Mouse (Mus musculus) Patski (cell line): Measurements from ENCODE around the gene Dcaf11. TPM values are rescaled to one million over a fixed set of nuclear protein-coding genes. Genes with fewer than 3 reads are reported as not detected.

Experiments
- ATAC-seq: fragments of 100-300 bp; one replicate; pipeline ENCODE4 v1.8.0; 2021
- CTCF ChIA-PET: fragments of 350-600 bp; sonication (Branson Sonifier 250); formaldehyde crosslinking; loops from one replicate; lab custom pipeline; 2022; ENCODE audit warnings: inconsistent platforms; lab: Charles Lee
- POLR2A ChIA-PET: fragments of 350-600 bp; sonication (Branson Sonifier 250); formaldehyde crosslinking; loops from one replicate; lab custom pipeline; 2022; ENCODE audit warnings: antibody characterized with exemption, inconsistent platforms; lab: Charles Lee
- DNase-seq: peaks from one replicate; pipeline ENCODE4 v3.0.0-alpha.2; 2011; ENCODE audit warnings: low read depth, low spot score
- H3K27me3 ChIP-seq: fragments of 371-371 bp; one replicate; pipeline ENCODE4 v1.5.1; 2021
- CTCF ChIP-seq: fragments of 100-300 bp; IDR thresholded peaks from one replicate; pipeline ENCODE4 v1.5.1; 2021
- in situ Hi-C: fragments of 300-500 bp; cut with MboI; formaldehyde crosslinking; loops from 3 replicates; pipeline ENCODE4 v1.11.1; 2018; ENCODE audit warnings: low pct_unique_long_range_greater_than_20kb, mixed read lengths
- polyA plus RNA-seq: library from polyadenylated mRNA; unstranded; gene quantifications from one replicate; pipeline ENCODE4 v1.2.3, GENCODE M21; 2021

The Dcaf11 gene
- polyA plus RNA-seq, 1 experiment from 2014 or later = 71.7 TPM

DNA sequence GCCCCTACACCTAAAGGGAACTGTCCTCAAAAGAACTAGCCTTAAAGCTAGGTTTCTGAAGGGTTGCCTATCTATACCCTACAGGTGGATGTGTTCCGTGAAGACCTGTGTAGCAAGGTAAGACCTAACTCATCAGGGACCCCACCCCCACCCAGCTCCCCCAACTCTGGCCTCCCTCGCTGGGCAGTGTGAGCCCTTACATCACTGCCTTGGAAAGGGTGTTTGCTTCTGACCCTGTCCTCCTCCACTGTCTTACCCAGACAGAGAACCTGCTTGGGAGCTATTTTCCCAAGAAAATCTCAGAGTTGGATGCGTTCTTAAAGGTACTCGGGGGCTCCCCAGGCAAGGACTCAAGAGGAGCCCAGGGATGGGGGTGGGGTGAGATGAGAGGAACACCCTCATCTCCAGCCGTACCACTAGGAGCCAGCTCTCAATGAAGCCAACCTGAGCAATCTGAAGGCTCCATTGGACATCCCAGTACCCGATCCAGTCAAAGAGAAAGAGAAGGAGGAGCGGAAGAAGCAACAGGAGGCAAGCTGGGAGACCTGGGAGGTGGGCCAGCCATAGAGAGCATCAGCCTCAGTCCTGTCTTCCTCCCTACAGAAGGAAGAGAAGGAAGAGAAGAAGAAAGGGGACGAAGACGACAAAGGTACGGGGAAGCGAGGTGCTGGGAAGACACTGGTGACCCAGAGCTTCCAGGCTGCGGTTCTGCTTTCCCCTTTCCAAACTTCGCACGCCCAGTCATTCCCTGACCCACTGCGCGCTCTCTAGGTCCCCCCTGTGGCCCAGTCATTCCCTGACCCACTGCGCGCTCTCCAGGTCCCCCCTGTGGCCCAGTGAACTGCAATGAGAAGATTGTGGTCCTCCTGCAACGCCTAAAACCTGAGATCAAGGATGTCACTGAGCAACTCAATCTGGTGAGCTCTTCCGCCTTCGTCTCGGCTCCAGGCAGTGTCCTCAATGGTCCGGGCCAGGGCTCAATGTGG lies 20.0 kb downstream of the Dcaf11 start:
- H3K27me3 ChIP-seq = no peaks in the 10 kb centered on the region
- ChIA-PET CTCF (no interaction called here), POLR2A (interaction anchor here (0.6 to 4.5 kb wide), 3 partner anchors 11 to 1087 kb away, joined by 3 to 19 read pairs (median 7); partner anchors contain the start of genes A730061H03Rik, Dcaf11, Psme2 and Rnf31)
- in situ Hi-C loops = loop anchor here (25.0 kb wide), 1 partner anchor 693 kb away; the partner anchor contains the start of genes Bcl2l2, Gm20521, Pabpn1 and Ppp1r3e
- TF ChIP-seq CTCF = no peak
- DNase-seq = no peak
- no peak for ATAC-seq

DNA sequence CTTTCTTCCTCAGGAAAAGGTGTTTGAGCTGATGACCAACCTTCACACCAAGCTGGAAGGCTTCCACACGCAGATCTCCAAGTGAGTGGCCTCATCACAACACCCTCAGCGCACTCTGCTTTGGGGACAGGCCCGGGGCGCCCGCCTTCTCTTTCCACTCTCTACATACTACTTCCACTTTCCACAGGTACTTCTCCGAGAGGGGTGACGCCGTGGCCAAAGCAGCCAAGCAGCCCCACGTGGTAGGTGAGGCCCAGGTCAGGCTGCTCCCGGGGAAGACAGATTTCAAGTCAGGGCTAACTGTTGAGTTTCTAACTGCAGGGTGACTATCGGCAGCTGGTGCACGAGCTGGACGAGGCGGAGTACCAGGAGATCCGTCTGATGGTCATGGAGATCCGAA lies 20.9 kb downstream of the Dcaf11 start:
- no peaks in the 10 kb centered on the region for H3K27me3 ChIP-seq
- ChIA-PET CTCF (no interaction called here), POLR2A (no interaction called here)
- no peak for TF ChIP-seq CTCF
- in situ Hi-C loops = loop anchor here (25.0 kb wide), 1 partner anchor 693 kb away; the partner anchor contains the start of genes Bcl2l2, Gm20521, Pabpn1 and Ppp1r3e
- ATAC-seq (no peak), DNase-seq (no peak)

DNA sequence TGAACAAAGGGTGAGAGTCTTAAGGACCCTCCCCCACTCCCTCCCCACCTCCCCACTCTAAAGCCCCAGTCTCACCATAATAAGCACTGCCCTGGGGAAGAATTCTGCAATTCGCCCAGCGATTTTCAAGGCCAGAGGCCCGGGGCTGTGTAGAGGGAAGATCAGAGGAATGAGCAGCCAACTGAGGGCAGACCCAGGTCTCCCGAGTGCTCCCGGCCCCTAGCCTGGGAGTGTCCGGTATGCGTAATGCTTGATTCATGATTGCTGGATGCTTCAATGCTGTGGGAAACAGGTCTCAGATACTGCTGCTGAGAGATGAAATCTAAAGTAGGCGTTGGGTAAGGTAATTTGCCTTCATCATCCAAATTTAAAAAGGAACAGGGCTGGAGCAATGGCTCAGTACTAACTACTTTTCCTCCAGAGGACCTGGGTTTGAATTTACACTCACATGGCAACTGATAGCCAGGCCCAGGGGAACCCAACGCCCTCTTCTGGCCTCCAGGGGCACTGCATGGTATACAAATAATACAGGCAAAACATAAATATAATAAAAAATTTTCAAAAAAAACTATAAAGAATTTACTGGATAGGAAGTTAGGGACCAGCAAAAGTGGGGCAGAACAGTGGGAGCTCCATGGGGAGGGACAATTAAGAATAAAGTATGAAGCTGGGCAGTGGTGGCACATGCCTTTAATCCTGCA lies 22.3 kb downstream of the Dcaf11 start:
- DNase-seq (no peak), ATAC-seq (peak; percentile 49)
- in situ Hi-C loops = loop anchor here (25.0 kb wide), 1 partner anchor 695 kb away; the partner anchor contains the start of genes Bcl2l2, Gm20521, Pabpn1 and Ppp1r3e
- CTCF ChIA-PET = interaction anchor here (1.2 kb wide), 1 partner anchor 30 kb away, joined by 3 read pairs; no protein-coding TSS in a partner anchor
- POLR2A ChIA-PET = interaction anchor here (1.8 kb wide), 1 partner anchor 21 kb away, joined by 8 read pairs; the partner anchor contains the start of gene A730061H03Rik
- H3K27me3 ChIP-seq = no peaks in the 10 kb centered on the region
- no peak for TF ChIP-seq CTCF

DNA sequence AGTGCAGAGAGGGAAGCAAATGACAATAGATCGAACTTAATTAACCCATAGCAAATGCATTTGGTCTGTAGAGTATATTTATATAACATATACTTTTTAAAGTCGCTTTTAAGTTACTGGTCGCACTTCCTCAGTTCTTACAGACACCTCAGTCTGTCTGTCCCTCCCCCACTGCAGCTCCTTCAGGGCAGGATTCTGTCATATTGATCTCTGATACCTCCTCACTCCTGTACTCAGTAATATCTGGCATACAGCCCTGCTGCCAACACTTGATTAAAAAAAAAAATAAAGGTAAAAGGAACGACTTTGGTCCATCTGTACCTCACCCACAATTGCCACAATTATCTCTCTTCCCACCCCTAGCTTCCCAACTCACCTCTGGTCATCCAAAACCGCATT lies 24.5 kb downstream of the Dcaf11 start:
- POLR2A ChIA-PET = no interaction called here
- in situ Hi-C loops = loop anchor here (25.0 kb wide), 1 partner anchor 697 kb away; the partner anchor contains the start of genes Bcl2l2, Gm20521, Pabpn1 and Ppp1r3e
- DNase-seq (no peak), ATAC-seq (no peak)
- CTCF ChIA-PET = interaction anchor here (1.1 to 1.5 kb wide), 2 partner anchors 18 to 27 kb away, joined by 3 to 4 read pairs; no protein-coding TSS in a partner anchor
- no peak for TF ChIP-seq CTCF
- H3K27me3 ChIP-seq = no peaks in the 10 kb centered on the region

DNA sequence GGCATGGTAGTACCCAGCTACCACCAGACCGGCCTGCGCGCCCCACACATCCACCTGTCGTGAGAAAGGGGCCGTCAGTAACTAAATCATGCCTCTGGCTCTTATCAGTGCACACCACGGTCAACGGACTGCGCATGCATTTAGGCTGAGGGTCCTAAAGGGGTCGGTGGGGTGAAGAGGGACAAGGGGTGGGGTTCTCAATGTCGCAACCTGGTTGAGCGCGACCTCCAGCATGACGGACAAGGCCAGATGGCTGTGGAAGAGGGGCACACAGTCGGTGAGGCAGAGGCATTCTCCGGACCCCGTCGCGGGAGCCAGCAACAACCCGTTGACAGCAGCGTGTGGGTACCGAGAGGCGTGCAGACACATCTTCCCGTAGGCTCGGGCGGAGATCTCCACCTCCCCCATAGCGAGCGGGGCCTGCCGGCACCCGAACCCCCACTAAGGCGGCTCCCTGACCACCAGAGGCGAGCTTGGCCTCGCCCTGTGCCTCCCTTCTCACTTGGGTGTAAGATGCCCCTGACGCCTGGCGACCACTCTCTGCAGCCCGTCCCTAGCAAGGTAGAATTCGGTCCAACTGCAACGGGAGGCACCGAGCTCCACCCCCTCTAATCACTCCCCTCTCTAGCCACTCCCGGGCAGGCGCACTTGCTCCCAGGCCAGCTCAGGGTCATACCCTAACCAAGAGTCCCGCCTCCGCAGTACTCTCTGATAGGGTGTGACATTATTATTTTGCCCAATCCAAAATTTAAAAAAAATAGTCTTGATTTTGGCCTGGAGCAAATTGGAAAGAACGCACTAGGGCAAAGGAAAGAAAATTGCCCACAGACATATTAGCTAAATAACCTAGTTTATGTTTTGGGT lies 25.1 kb downstream of the Dcaf11 start, which contains the start of gene Emc9:
TSS of gene Emc9 (minus strand) at position 601 of the 864 bp plus-strand sequence.
- in situ Hi-C loops = loop anchor here (25.0 kb wide), 1 partner anchor 698 kb away; the partner anchor contains the start of genes Bcl2l2, Gm20521, Pabpn1 and Ppp1r3e
- peak; percentile 25 for ATAC-seq
- CTCF ChIA-PET = interaction anchor here (1.1 to 1.5 kb wide), 3 partner anchors 17 to 28 kb away, joined by 3 to 4 read pairs (median 3); no protein-coding TSS in a partner anchor
- TF ChIP-seq CTCF = no peak
- POLR2A ChIA-PET = no interaction called here
- no peaks in the 10 kb centered on the region for H3K27me3 ChIP-seq
- DNase-seq = no peak

DNA sequence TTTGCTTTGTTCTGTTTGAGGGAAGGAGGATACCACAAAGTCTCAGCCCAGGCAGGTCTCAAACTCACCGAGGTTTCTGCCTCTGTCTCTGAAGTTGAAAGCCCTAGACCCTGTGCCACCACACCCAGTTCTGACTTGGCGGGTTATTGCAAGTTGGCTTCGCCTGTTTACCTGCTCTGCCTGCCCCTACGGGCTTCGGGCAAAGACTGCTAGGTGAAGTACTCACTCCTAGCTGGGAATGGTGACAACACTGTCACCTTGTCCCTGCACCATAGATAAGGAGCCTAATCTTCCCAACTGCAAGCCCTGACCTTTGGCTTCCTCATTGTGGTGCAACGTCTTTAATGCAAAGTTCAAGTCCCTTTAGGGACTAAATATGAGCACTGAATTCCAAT lies 25.8 kb downstream of the Dcaf11 start:
- in situ Hi-C loops = loop anchor here (25.0 kb wide), 1 partner anchor 698 kb away; the partner anchor contains the start of genes Bcl2l2, Gm20521, Pabpn1 and Ppp1r3e
- TF ChIP-seq CTCF = no peak
- POLR2A ChIA-PET = no interaction called here
- CTCF ChIA-PET = interaction anchor here (1.1 to 1.5 kb wide), 2 partner anchors 19 to 28 kb away, joined by 3 to 4 read pairs; no protein-coding TSS in a partner anchor
- H3K27me3 ChIP-seq = no peaks in the 10 kb centered on the region
- no peak for ATAC-seq
- DNase-seq = no peak

DNA sequence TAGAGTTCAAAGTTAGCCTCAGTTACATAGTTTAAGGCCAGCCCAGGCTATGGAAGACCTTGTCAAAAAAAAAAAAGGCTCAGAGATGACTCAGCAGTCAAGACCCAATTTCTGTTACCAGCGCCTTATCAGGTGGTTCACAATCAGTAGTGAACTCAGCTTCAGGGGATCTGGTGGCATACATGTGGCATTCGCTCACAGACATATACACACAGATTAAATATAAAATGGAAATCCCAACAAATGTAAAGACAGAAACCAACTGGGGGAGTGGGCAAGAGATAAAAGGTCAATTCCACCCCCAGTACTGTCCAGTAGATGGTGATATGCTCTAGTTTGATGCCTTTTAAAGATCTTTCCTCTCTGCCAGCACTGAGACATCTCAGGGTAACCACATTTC lies 26.3 kb downstream of the Dcaf11 start:
- no peaks in the 10 kb centered on the region for H3K27me3 ChIP-seq
- ChIA-PET CTCF (interaction anchor here (0.7 kb wide), 1 partner anchor 14 kb away, joined by 3 read pairs; no protein-coding TSS in a partner anchor), POLR2A (no interaction called here)
- no peak for TF ChIP-seq CTCF
- DNase-seq (no peak), ATAC-seq (no peak)
- in situ Hi-C loops = loop anchor here (25.0 kb wide), 1 partner anchor 699 kb away; the partner anchor contains the start of genes Bcl2l2, Gm20521, Pabpn1 and Ppp1r3e

DNA sequence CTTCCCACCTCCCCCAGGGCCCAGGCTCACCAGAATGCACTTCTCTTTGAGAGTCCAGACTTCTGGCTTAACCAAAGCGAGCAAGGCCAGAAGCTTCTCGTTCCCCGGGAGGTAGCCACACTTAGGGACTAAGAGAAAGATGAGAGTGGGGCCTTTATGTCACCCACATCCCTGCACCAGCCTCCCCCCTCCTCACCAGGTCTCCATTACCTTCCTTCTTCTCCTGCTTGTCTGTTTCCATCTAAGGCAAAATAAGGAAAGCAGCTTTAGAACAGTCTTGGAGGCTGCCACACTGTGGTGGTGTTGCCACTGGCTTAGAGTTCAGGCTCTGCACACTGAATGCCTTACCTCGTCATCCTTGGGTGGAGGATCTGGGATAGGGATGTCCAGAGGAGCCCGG lies 29.5 kb downstream of the Dcaf11 start:
- TF ChIP-seq CTCF = no peak
- POLR2A ChIA-PET = interaction anchor here (0.7 to 1.4 kb wide), 2 partner anchors 18 to 29 kb away, joined by 3 read pairs; partner anchors contain the start of gene Dcaf11
- no peaks in the 10 kb centered on the region for H3K27me3 ChIP-seq
- ATAC-seq = no peak
- no peak for DNase-seq
- in situ Hi-C loops = loop anchor here (25.0 kb wide), 1 partner anchor 702 kb away; the partner anchor contains the start of genes Bcl2l2, Gm20521, Pabpn1 and Ppp1r3e
- CTCF ChIA-PET = no interaction called here
